Mouse (Mus musculus): Measurements from ENCODE around the gene 1110059E24Rik.

- no peak for TF ChIP-seq USF1 (IDR thresholded peaks at IDR 0.05; ENCODE audit: low read depth)
- no peak for TF ChIP-seq CTCF (IDR thresholded peaks at IDR 0.05; ENCODE audit: control insufficient read depth, insufficient read depth, insufficient read length)
- no peak for TF ChIP-seq MYOG (IDR thresholded peaks at IDR 0.05; ENCODE audit: control insufficient read depth, extremely low read depth, insufficient read length)
Observed at GRCm38 (mm10) chr19:21568528-21569185, 84.1 kb downstream of the 1110059E24Rik start.
